8 mouse cellular contexts compared by ENCODE assay signal in genomic region chr15:8627097-8627537, GRCm38 (mm10).
DNase-seq lines count a peak whose midpoint lies in the region; ATAC-seq lines count a peak whose summit lies in the region.

No protein-coding gene starts in this region.

- peak; percentile 76 for ATAC-seq in common myeloid progenitor, adult 5-6 weeks (replicated peaks; ENCODE audit: low read depth, poor library complexity, severe bottlenecking)
- ATAC-seq in inflammation-experienced regulatory T-cells, adult 6 months = peak; percentile 75
- ATAC-seq in megakaryocyte, adult 5-6 weeks (ENCODE audit: poor library complexity, severe bottlenecking) = peak; percentile 82

- DNase-seq in ZHBTc4 (ENCODE audit: low read depth, low spot score) = peak; percentile 76
- DNase-seq in gastrocnemius, postnatal 10 days = peak; percentile 51
- peak; percentile 18 to 71 for DNase-seq in left cerebral cortex, adult 8-10 months (ENCODE audit: low spot score in 2 of 2)
- peak; percentile 62 for DNase-seq in right cerebral cortex, adult 18-20 months
- peak; percentile 54 for DNase-seq in urinary bladder, postnatal 25 days (ENCODE audit: low spot score)

Comparison
In these comparisons a context has a peak if more than half of its experiments do, and no peak if none do; other contexts are left out.
1. Peak in every context shown above with its lines: DNase-seq and ATAC-seq.